Mouse (Mus musculus) effector memory CD4-positive, alpha-beta T cell, adult 7 months (primary cell): ENCODE data around the gene Slc22a23. TPM values are rescaled to one million over a fixed set of nuclear protein-coding genes. Genes with fewer than 3 reads are reported as not detected.

Source experiments
- polyA plus RNA-seq: library from polyadenylated mRNA; unstranded; fragments of 100-300 nt; shearing (Covaris generic); gene quantifications from one replicate; pipeline ENCODE4 v1.2.1, GENCODE M21; 2017

The Slc22a23 gene
- polyA plus RNA-seq: 0.18 TPM

DNA sequence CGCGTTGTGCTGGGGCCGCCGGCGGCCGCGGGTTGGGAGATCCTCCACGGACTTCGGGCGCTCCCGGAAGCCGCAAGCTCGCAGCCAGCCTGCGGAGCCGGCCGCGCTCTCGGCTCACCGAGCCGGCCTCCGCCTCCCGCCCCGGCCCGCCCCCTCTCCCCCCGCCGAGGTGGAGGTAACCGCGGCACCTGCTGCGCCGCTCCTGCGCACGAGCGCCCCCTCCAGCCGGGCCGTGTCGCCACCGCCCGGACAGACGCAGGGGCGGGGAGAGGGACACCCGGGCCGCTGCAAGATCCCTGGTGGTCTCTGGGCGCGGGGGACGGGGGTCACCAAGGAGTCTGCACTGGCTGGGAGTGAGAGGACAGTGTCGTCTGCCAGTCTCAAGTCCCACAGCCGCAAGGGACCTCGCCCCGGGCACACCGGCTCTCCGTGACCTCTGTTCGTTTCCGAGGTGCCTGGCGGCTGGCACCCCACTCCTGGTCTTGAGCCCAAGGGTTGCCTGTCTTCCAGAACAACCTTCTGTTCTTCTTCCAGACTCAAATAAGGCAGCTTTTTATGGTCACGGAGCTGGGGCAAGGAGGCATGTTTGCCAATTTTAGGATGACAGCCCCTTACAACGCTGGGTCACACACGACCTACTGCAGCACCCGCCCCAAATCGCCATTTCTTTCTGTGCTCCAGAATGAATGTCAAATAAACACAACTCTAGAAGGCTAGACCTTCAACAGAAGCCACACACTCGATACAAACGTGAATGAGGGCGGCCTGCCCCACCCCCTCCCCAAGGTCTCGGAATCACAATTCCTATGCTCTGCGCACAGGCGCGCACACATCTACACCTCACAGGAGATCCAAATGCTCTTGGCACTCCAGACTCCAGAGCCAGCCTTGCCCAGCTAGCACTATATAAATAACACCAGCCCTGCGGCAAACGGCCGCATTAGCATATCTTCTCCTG, at the start of gene Slc22a23:
TSS of gene Slc22a23 (minus strand) at position 55 of the 958 bp plus-strand sequence.

GRCm38 (mm10) chr13:34162491-34163303, 182.3 kb downstream of the Slc22a23 start, which contains the start of gene Psmg4:
Gene Psmg4, plus strand, starts transcription at chr13:34162964.

GRCm38 (mm10) chr13:34130226-34130731, 214.7 kb downstream of the Slc22a23 start, which contains the start of gene Tubb2b:
Gene Tubb2b, minus strand, starts transcription at chr13:34130466.

Other genes with a start within 250 kb of the Slc22a23 start
- gene Tubb2b, start 214.7 kb downstream of the Slc22a23 start, polyA plus RNA-seq: 0.28 TPM
- 44.1 TPM for gene Psmg4, start 182.2 kb downstream of the Slc22a23 start, polyA plus RNA-seq